Mouse (Mus musculus) c-Kit-positive CD71-negative TER-119-negative erythroid progenitor cells, embryonic 14.5 days (primary cell): ENCODE measurements around the gene Phf21b.
A peak's percentile ranks its signal among the peaks of the same experiment; 100 is the strongest.
"Not testable (repeated sequence)": the region's sequence is repeated elsewhere in the genome, so short reads cannot be mapped to it uniquely, and the experiment has no call there.

ENCODE experiments used
- DNase-seq: peaks from one replicate; pipeline ENCODE4 v3.0.0-alpha.2; 2013; ENCODE audit warnings: low read depth

Gene Phf21b

GRCm38 (mm10) chr15:84775421-84776174 is 80.3 kb downstream of the Phf21b start:
- DNase-seq, result no peak

GRCm38 (mm10) chr15:84772191-84773111 is 83.4 kb downstream of the Phf21b start:
- no peak for DNase-seq

- no peak for DNase-seq
Measured at GRCm38 (mm10) chr15:84769641-84770341, 86.1 kb downstream of the Phf21b start.

GRCm38 (mm10) chr15:84768531-84768930 is 87.3 kb downstream of the Phf21b start:
- not testable (repeated sequence) for DNase-seq

GRCm38 (mm10) chr15:84766621-84767020 is 89.2 kb downstream of the Phf21b start:
- no peak for DNase-seq

- no peak for DNase-seq
Measured at GRCm38 (mm10) chr15:84763423-84763812, 92.4 kb downstream of the Phf21b start.

GRCm38 (mm10) chr15:84762712-84763422 is 93.0 kb downstream of the Phf21b start:
- no peak for DNase-seq

- no peak for DNase-seq
Measured at GRCm38 (mm10) chr15:84758493-84758892, 97.4 kb downstream of the Phf21b start.

- no peak for DNase-seq
Measured at GRCm38 (mm10) chr15:84756426-84756825, 99.4 kb downstream of the Phf21b start.

- DNase-seq, result peak; percentile 67
Measured at GRCm38 (mm10) chr15:84754987-84755386, 100.9 kb downstream of the Phf21b start.

- no peak for DNase-seq
Measured at GRCm38 (mm10) chr15:84745831-84746230, 110.0 kb downstream of the Phf21b start.

- DNase-seq, result no peak
Measured at GRCm38 (mm10) chr15:84744308-84744707, 111.5 kb downstream of the Phf21b start.

- DNase-seq, result no peak
Measured at GRCm38 (mm10) chr15:84743347-84743746, 112.5 kb downstream of the Phf21b start.

GRCm38 (mm10) chr15:84741573-84741972 is 114.3 kb downstream of the Phf21b start:
- DNase-seq, result no peak

- no peak for DNase-seq
Measured at GRCm38 (mm10) chr15:84738246-84738645, 117.6 kb downstream of the Phf21b start.

GRCm38 (mm10) chr15:84736994-84737346 is 118.9 kb downstream of the Phf21b start:
- DNase-seq, result no peak

- no peak for DNase-seq
Measured at GRCm38 (mm10) chr15:84736346-84736993, 119.4 kb downstream of the Phf21b start.
